Mouse (Mus musculus): ENCODE measurements around the gene Tcp11l2. TPM values are rescaled to one million over a fixed set of nuclear protein-coding genes. Genes with fewer than 3 reads are reported as not detected.
A peak's percentile ranks its signal among the peaks of the same experiment; 100 is the strongest.

The Tcp11l2 gene
- total and polyA plus RNA-seq, 3 experiments = 0.81 to 4.3 TPM; not detected in 1

- H3K4me1 ChIP-seq (ENCODE audit: control insufficient read depth in 1 of 2, insufficient read depth in 2 of 2, low read length in 2 of 2) = peaks cover 15% of the 10 kb centered on the region in 2 experiments
- H3K27ac ChIP-seq (ENCODE audit: control insufficient read depth, low read depth, low read length) = no peak overlapping the region
- H3K36me3 ChIP-seq (ENCODE audit: control insufficient read depth in 1 of 2, insufficient read depth in 2 of 2, low read length in 2 of 2) = peaks cover 8 to 26% of the 10 kb centered on the region in 2 experiments
- 0 out of 2 replicates have a peak, but pooled peaks cover 1% of the 10 kb centered on the region for H3K79me2 ChIP-seq (ENCODE audit: control insufficient read depth, insufficient read depth, low read length, poor library complexity)
- no peaks in the 10 kb centered on the region for H3K27me3 ChIP-seq (ENCODE audit: control insufficient read depth in 1 of 2, insufficient read depth in 2 of 2, low read length in 2 of 2)
- no peak for TF ChIP-seq MYB (IDR thresholded peaks at IDR 0.05; ENCODE audit: low read depth, low read length)
- TF ChIP-seq MXI1 (IDR thresholded peaks at IDR 0.05; ENCODE audit: low read depth, low read length) = peak; percentile 80; the same call in 1 of the 2 replicates
- no peak for TF ChIP-seq UBTF (IDR thresholded peaks at IDR 0.05; ENCODE audit: borderline replicate concordance, insufficient read depth, low read depth, low read length)
- TF ChIP-seq USF1 (IDR thresholded peaks at IDR 0.05; ENCODE audit: low read depth, low read length) = peak; percentile 21; the same call in 1 of the 2 replicates
- TF ChIP-seq BHLHE40 (IDR thresholded peaks at IDR 0.05; ENCODE audit: borderline replicate concordance, low read depth, low read length) = peak; percentile 32; the same call in 1 of the 2 replicates
- peak; percentile 21; the same call in 1 of the 2 replicates for TF ChIP-seq MAX (IDR thresholded peaks at IDR 0.05; ENCODE audit: low read length)
- TF ChIP-seq SIN3A (IDR thresholded peaks at IDR 0.05; ENCODE audit: low read length) = peak; percentile 43; the same call in 1 of the 2 replicates
- no peak for TF ChIP-seq RAD21 (IDR thresholded peaks at IDR 0.05; ENCODE audit: low read depth, low read length)
- TF ChIP-seq ELF1 (IDR thresholded peaks at IDR 0.05; ENCODE audit: low read depth, low read length) = no peak
- no peak for TF ChIP-seq ZMIZ1 (IDR thresholded peaks at IDR 0.05; ENCODE audit: low read depth, low read length)
- TF ChIP-seq SMC3 (IDR thresholded peaks at IDR 0.05; ENCODE audit: low read depth, low read length) = no peak
- peak; percentile 56 for TF ChIP-seq GATA1 (IDR thresholded peaks at IDR 0.05; ENCODE audit: low read depth, low read length)
- DNase-seq (ENCODE audit: low read depth, low spot score) = no peak
- H3K9ac ChIP-seq (ENCODE audit: control insufficient read depth, low read depth, low read length, poor library complexity, severe bottlenecking) = no peak overlapping the region
- H3K4me3 ChIP-seq (ENCODE audit: control insufficient read depth in 1 of 2, insufficient read depth in 1 of 2, low read depth in 2 of 2, low read length in 2 of 2) = no peak overlapping the region
- H3K9me3 ChIP-seq (replicated peaks; ENCODE audit: insufficient read depth, low read length) = no peaks in the 10 kb centered on the region
These were observed 72.5 kb downstream of the Tcp11l2 start for GRCm38 (mm10) chr10:84648911-84649310.

- 0 out of 2 replicates have a peak, but pooled peaks cover 1% of the 10 kb centered on the region for H3K79me2 ChIP-seq (ENCODE audit: control insufficient read depth, insufficient read depth, low read length, poor library complexity)
- H3K27ac ChIP-seq (ENCODE audit: control insufficient read depth, low read depth, low read length) = no peak overlapping the region
- H3K4me3 ChIP-seq (ENCODE audit: control insufficient read depth in 1 of 2, insufficient read depth in 1 of 2, low read depth in 2 of 2, low read length in 2 of 2) = no peak overlapping the region
- peaks cover 4 to 18% of the 10 kb centered on the region in 2 experiments; a peak in 3 of 4 replicates for H3K36me3 ChIP-seq (ENCODE audit: control insufficient read depth in 1 of 2, insufficient read depth in 2 of 2, low read length in 2 of 2)
- no peak for DNase-seq (ENCODE audit: low read depth, low spot score)
- TF ChIP-seq SIN3A (IDR thresholded peaks at IDR 0.05; ENCODE audit: low read length) (no peak), SMC3 (IDR thresholded peaks at IDR 0.05; ENCODE audit: low read depth, low read length) (no peak), MYC (IDR thresholded peaks at IDR 0.05; ENCODE audit: low read depth, low read length) (no peak), MAFK (IDR thresholded peaks at IDR 0.05; ENCODE audit: borderline replicate concordance, low read depth, low read length) (no peak), TBP (IDR thresholded peaks at IDR 0.05; ENCODE audit: low read depth, low read length) (no peak), MYB (IDR thresholded peaks at IDR 0.05; ENCODE audit: low read depth, low read length) (no peak), MAZ (IDR thresholded peaks at IDR 0.05; ENCODE audit: low read depth, low read length) (no peak), MXI1 (IDR thresholded peaks at IDR 0.05; ENCODE audit: low read depth, low read length) (no peak)
- no peaks in the 10 kb centered on the region for H3K9me3 ChIP-seq (replicated peaks; ENCODE audit: insufficient read depth, low read length)
- H3K4me1 ChIP-seq (ENCODE audit: control insufficient read depth in 1 of 2, insufficient read depth in 2 of 2, low read length in 2 of 2) = peaks cover 12% of the 10 kb centered on the region in 2 experiments
- no peak overlapping the region for H3K9ac ChIP-seq (ENCODE audit: control insufficient read depth, low read depth, low read length, poor library complexity, severe bottlenecking)
- no peaks in the 10 kb centered on the region for H3K27me3 ChIP-seq (ENCODE audit: control insufficient read depth in 1 of 2, insufficient read depth in 2 of 2, low read length in 2 of 2)
These were observed 77.6 kb downstream of the Tcp11l2 start for GRCm38 (mm10) chr10:84654029-84654428.

Data from MEL (cell line).